Mouse (Mus musculus) heart, postnatal 0 days (tissue): ENCODE data around the gene Sat2. TPM values are rescaled to one million over a fixed set of nuclear protein-coding genes. Genes with fewer than 3 reads are reported as not detected.

ENCODE experiments used
- ATAC-seq: fragments of 200-750 bp; cut with Nextera tagmentation; 2 replicates; pipeline ENCODE4 v1.8.0; 2017; ENCODE audit warnings: low read depth, moderate number of reproducible peaks, moderate library complexity; ENCODE audit not compliant: insufficient read depth
- DNase-seq: peaks from one replicate; pipeline ENCODE4 v3.0.0-alpha.2; 2016; ENCODE audit warnings: low spot score
- H3K27ac ChIP-seq: fragments of 300-500 bp; sonication (generic); 2 replicates; pipeline ENCODE4 v1.5.1; 2014; ENCODE audit warnings: low read depth, mild to moderate bottlenecking
- H3K27me3 ChIP-seq: fragments of 300-500 bp; sonication (generic); 2 replicates; pipeline ENCODE4 v1.6.1; 2014; ENCODE audit warnings: low read length, mixed read lengths; ENCODE audit not compliant: control insufficient read depth, insufficient read depth
- H3K36me3 ChIP-seq: fragments of 300-500 bp; sonication (generic); replicated peaks from 2 replicates; pipeline ENCODE4 v1.6.1; 2014; ENCODE audit warnings: low read length, mixed read lengths; ENCODE audit not compliant: control insufficient read depth, insufficient read depth
- H3K4me1 ChIP-seq: fragments of 300-500 bp; sonication (generic); 2 replicates; pipeline ENCODE4 v1.6.1; 2014; ENCODE audit warnings: antibody characterized with exemption; ENCODE audit not compliant: control insufficient read depth, insufficient read depth
- H3K4me2 ChIP-seq: fragments of 300-500 bp; sonication (generic); 2 replicates; pipeline ENCODE4 v1.6.1; 2014; ENCODE audit warnings: low read depth, mild to moderate bottlenecking, low read length, moderate library complexity
- H3K4me3 ChIP-seq: fragments of 300-500 bp; sonication (generic); 2 replicates; pipeline ENCODE4 v1.5.1; 2014; ENCODE audit warnings: low read depth, low read length
- H3K9ac ChIP-seq: fragments of 300-500 bp; sonication (generic); replicated peaks from 2 replicates; pipeline ENCODE4 v1.6.1; 2014; ENCODE audit warnings: low read depth, low read length, mixed read lengths
- H3K9me3 ChIP-seq: fragments of 300-500 bp; sonication (generic); replicated peaks from 2 replicates; pipeline ENCODE4 v1.6.1; 2016; ENCODE audit warnings: low read length; ENCODE audit not compliant: control insufficient read depth
- CTCF ChIP-seq: IDR thresholded peaks from 2 replicates; pipeline ENCODE4 v1.5.1; 2016; ENCODE audit warnings: antibody characterized with exemption, control low read depth, low read depth
- EP300 ChIP-seq: IDR thresholded peaks from 2 replicates; pipeline ENCODE4 v1.6.1; 2016; ENCODE audit warnings: antibody characterized with exemption, low read depth
- WGBS: fragments of 180-500 bp; shearing (Covaris S2); extraction: QIAGEN DNeasy Blood & Tissue Kit; methylation state at CpG from one replicate; pipeline ENCODE4 v1.1.7; 2014; 5-methylcytosine and 5-hydroxymethylcytosine counted together
- polyA plus RNA-seq: library from polyadenylated mRNA; unstranded; fragments of >200 nt; fragmentation: Nextera tagmentation; extraction: Ambion mirVana; gene quantifications from 2 replicates; pipeline ENCODE4 v1.2.1, GENCODE M21; 2015
- total RNA-seq: library from RNA; depleted of rRNA; stranded (reverse); fragments of >200 nt; gene quantifications from 2 replicates; pipeline ENCODE4 v1.2.3, GENCODE M21; 2014; ENCODE audit warnings: low replicate concordance

Sat2 gene
- total and polyA plus RNA-seq, 2 experiments from 2014 or later, result 7.3 to 18.8 TPM

- Histone ChIP-seq H3K4me3 (no peak overlapping the region), H3K27me3 (no peaks in the 10 kb centered on the region), H3K9me3 (no peaks in the 10 kb centered on the region), H3K36me3 (peaks cover 59% of the 10 kb centered on the region), H3K4me1 (no peaks in the 10 kb centered on the region), H3K4me2 (no peak overlapping the region), H3K9ac (no peak overlapping the region), H3K27ac (no peak overlapping the region)
- WGBS, result 83% methylated on average over 3 of the region's 3 CpGs
- ATAC-seq, result no peak
- DNase-seq, result no peak
- no peak for TF ChIP-seq EP300
- TF ChIP-seq CTCF, result no peak
Observed at GRCm38 (mm10) chr11:69591424-69591823, 30.4 kb upstream of the Sat2 start.

GRCm38 (mm10) chr11:69591899-69592637, 29.8 kb upstream of the Sat2 start:
- no peak overlapping the region for H3K4me2 ChIP-seq
- H3K9me3 ChIP-seq, result no peaks in the 10 kb centered on the region
- H3K27me3 ChIP-seq, result no peaks in the 10 kb centered on the region
- 63% methylated on average over 7 of the region's 7 CpGs for WGBS
- no peak overlapping the region for H3K27ac ChIP-seq
- ATAC-seq (no peak), DNase-seq (no peak)
- peaks cover 58% of the 10 kb centered on the region for H3K36me3 ChIP-seq
- no peak overlapping the region for H3K4me3 ChIP-seq
- no peak overlapping the region for H3K9ac ChIP-seq
- TF ChIP-seq CTCF (no peak), EP300 (no peak)
- H3K4me1 ChIP-seq, result no peaks in the 10 kb centered on the region

GRCm38 (mm10) chr11:69592799-69593198, 29.0 kb upstream of the Sat2 start:
- Histone ChIP-seq H3K27ac (no peak overlapping the region), H3K36me3 (peaks cover 51% of the 10 kb centered on the region), H3K9me3 (no peaks in the 10 kb centered on the region), H3K4me3 (no peak overlapping the region), H3K4me2 (no peak overlapping the region), H3K4me1 (no peaks in the 10 kb centered on the region), H3K9ac (no peak overlapping the region), H3K27me3 (no peaks in the 10 kb centered on the region)
- ATAC-seq (no peak), DNase-seq (no peak)
- 71% methylated on average over 4 of the region's 4 CpGs for WGBS
- TF ChIP-seq EP300 (no peak), CTCF (no peak)

- Histone ChIP-seq H3K4me3 (no peak overlapping the region), H3K9ac (no peak overlapping the region), H3K4me2 (no peak overlapping the region), H3K27ac (no peak overlapping the region), H3K27me3 (no peaks in the 10 kb centered on the region), H3K4me1 (peaks cover 7% of the 10 kb centered on the region; the same call in 1 of the 2 replicates), H3K9me3 (no peaks in the 10 kb centered on the region), H3K36me3 (peaks cover 30% of the 10 kb centered on the region)
- TF ChIP-seq CTCF, result no peak
- TF ChIP-seq EP300, result no peak
- no peak for ATAC-seq
- DNase-seq, result no peak
- WGBS, result 95% methylated on average over 6 of the region's 6 CpGs
Observed at GRCm38 (mm10) chr11:69594853-69595252, 27.0 kb upstream of the Sat2 start.

GRCm38 (mm10) chr11:69599436-69599835, 22.4 kb upstream of the Sat2 start:
- no peak overlapping the region for H3K4me2 ChIP-seq
- H3K4me3 ChIP-seq, result no peak overlapping the region
- peak overlapping the region; percentile 73 for H3K27ac ChIP-seq
- 0 out of 2 replicates have a peak, but pooled peaks have one; percentile 4 for TF ChIP-seq CTCF
- TF ChIP-seq EP300, result no peak
- no peaks in the 10 kb centered on the region for H3K27me3 ChIP-seq
- H3K9ac ChIP-seq, result no peak overlapping the region
- no peak for DNase-seq
- WGBS, result 21% methylated on average over 9 of the region's 9 CpGs
- ATAC-seq, result no peak
- no peaks in the 10 kb centered on the region for H3K9me3 ChIP-seq
- H3K36me3 ChIP-seq, result no peaks in the 10 kb centered on the region; the same call in 1 of the 2 replicates
- H3K4me1 ChIP-seq, result peaks cover 45% of the 10 kb centered on the region

GRCm38 (mm10) chr11:69600098-69600497, 21.7 kb upstream of the Sat2 start:
- no peak for TF ChIP-seq CTCF
- TF ChIP-seq EP300, result 0 out of 2 replicates have a peak, but pooled peaks have one; percentile 52
- ATAC-seq, result peak; percentile 69
- no peak overlapping the region for H3K9ac ChIP-seq
- no peak overlapping the region for H3K4me3 ChIP-seq
- no peaks in the 10 kb centered on the region for H3K9me3 ChIP-seq
- DNase-seq, result peak; percentile 65
- peak overlapping the region; percentile 33 for H3K4me2 ChIP-seq
- 12% methylated on average over 6 of the region's 6 CpGs for WGBS
- peaks cover 51% of the 10 kb centered on the region for H3K4me1 ChIP-seq
- H3K27ac ChIP-seq, result peak overlapping the region; percentile 73
- no peaks in the 10 kb centered on the region for H3K27me3 ChIP-seq
- no peaks in the 10 kb centered on the region for H3K36me3 ChIP-seq
